Mouse (Mus musculus): Measurements from ENCODE around the gene Sf3b6. TPM values are rescaled to one million over a fixed set of nuclear protein-coding genes. Genes with fewer than 3 reads are reported as not detected.

Sf3b6 gene
- polyA plus RNA-seq, 1 experiment from 2014 or later, result 233 TPM

DNA sequence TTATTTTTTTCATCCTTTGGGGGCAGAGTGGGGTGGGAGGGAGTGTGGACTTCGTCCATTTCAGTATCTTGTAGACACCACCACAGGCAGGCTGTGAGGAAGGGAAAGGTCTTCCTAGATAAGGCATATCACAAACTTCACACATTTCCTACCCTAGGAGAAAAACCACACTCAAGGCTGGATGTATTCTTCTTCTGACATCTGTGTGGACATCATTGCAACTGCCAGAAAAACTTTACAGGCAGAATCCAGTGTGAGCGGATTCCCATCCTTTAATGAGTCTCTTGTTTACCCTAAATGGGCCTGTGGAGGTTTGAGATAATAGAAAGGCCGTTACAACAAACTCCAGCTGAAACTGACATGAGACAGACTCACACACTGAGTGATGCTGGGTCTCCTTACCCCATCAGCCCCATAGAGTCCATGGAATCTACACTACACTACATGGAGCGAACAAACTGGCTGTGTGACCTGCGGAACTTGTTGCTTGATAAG, 55.7 kb downstream of the Sf3b6 start:
- H3K4me1 ChIP-seq (replicated peaks; ENCODE audit: control insufficient read depth, insufficient read depth, low read length), result peaks cover 10% of the 10 kb centered on the region
- no peaks in the 10 kb centered on the region for H3K36me3 ChIP-seq (ENCODE audit: control insufficient read depth, insufficient read depth)
- ATAC-seq, result no peak
- no peak overlapping the region for H3K4me3 ChIP-seq (replicated peaks; ENCODE audit: low read length)
- no peak overlapping the region for H3K4me2 ChIP-seq (ENCODE audit: low read length)
- no peak overlapping the region for H3K27ac ChIP-seq (ENCODE audit: low read length)
- no peak overlapping the region for H3K9ac ChIP-seq (replicated peaks; ENCODE audit: low read depth, low read length)
- no peaks in the 10 kb centered on the region for H3K27me3 ChIP-seq (replicated peaks; ENCODE audit: control insufficient read depth, insufficient read depth, low read length)
- H3K9me3 ChIP-seq (ENCODE audit: control insufficient read depth, low read length), result no peaks in the 10 kb centered on the region
- WGBS, result 76% methylated on average over 5 of the region's 5 CpGs

DNA sequence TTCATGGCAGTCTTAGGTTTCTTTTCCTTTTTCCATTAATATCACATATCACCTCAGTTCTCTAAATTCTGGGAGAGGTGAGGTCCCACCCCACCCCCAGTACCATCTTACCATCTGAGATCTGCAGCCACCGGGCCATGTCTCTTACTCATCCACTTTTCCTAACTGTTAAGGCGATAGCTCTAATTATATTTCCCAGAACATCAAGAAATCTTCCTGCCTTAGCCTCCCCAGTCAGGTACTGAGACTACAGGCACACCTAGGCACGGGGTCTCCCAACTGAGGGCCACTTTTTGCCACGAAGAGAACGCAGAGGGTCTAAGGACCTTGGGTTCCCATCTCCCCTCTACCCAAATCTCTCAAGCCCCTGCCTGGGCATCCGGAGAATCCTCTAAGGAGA, 56.2 kb downstream of the Sf3b6 start:
- peak overlapping the region; percentile 97 for H3K4me2 ChIP-seq (ENCODE audit: low read length)
- no peak overlapping the region for H3K4me3 ChIP-seq (replicated peaks; ENCODE audit: low read length)
- H3K4me1 ChIP-seq (replicated peaks; ENCODE audit: control insufficient read depth, insufficient read depth, low read length), result peaks cover 10% of the 10 kb centered on the region
- WGBS, result 75% methylated on average over 6 of the region's 6 CpGs
- no peaks in the 10 kb centered on the region for H3K9me3 ChIP-seq (ENCODE audit: control insufficient read depth, low read length)
- H3K9ac ChIP-seq (replicated peaks; ENCODE audit: low read depth, low read length), result peak overlapping the region; percentile 63
- H3K27ac ChIP-seq (ENCODE audit: low read length), result no peak overlapping the region
- H3K27me3 ChIP-seq (replicated peaks; ENCODE audit: control insufficient read depth, insufficient read depth, low read length), result no peaks in the 10 kb centered on the region
- ATAC-seq, result no peak
- H3K36me3 ChIP-seq (ENCODE audit: control insufficient read depth, insufficient read depth), result no peaks in the 10 kb centered on the region

- H3K27me3 ChIP-seq (replicated peaks; ENCODE audit: control insufficient read depth, insufficient read depth, low read length), result no peaks in the 10 kb centered on the region
- H3K4me3 ChIP-seq (replicated peaks; ENCODE audit: low read length), result peak within 1 kb of the TSS; percentile 49
- H3K27ac ChIP-seq (ENCODE audit: low read length), result no peak within 1 kb of the TSS
- H3K4me2 ChIP-seq (ENCODE audit: low read length), result peak within 1 kb of the TSS; percentile 97
- H3K4me1 ChIP-seq (replicated peaks; ENCODE audit: control insufficient read depth, insufficient read depth, low read length), result peaks cover 10% of the 10 kb centered on the region
- ATAC-seq, result peak; percentile 87
- peak within 1 kb of the TSS; percentile 63 for H3K9ac ChIP-seq (replicated peaks; ENCODE audit: low read depth, low read length)
- 0 out of 2 replicates have a peak, but pooled peaks cover under 1% of the 10 kb centered on the region for H3K36me3 ChIP-seq (ENCODE audit: control insufficient read depth, insufficient read depth)
- no peaks in the 10 kb centered on the region for H3K9me3 ChIP-seq (ENCODE audit: control insufficient read depth, low read length)
- 2% methylated on average over 24 of the region's 24 CpGs for WGBS
Observed at GRCm38 (mm10) chr12:4874161-4874927, 57.0 kb downstream of the Sf3b6 start, which contains the start of gene Mfsd2b. Gene Mfsd2b (minus strand): TSS chr12:4874359.

GRCm38 (mm10) chr12:4875623-4876022, 58.3 kb downstream of the Sf3b6 start:
- Histone ChIP-seq H3K36me3 (ENCODE audit: control insufficient read depth, insufficient read depth) (0 out of 2 replicates have a peak, but pooled peaks cover 4% of the 10 kb centered on the region), H3K9ac (replicated peaks; ENCODE audit: low read depth, low read length) (no peak overlapping the region), H3K4me1 (replicated peaks; ENCODE audit: control insufficient read depth, insufficient read depth, low read length) (peaks cover 10% of the 10 kb centered on the region), H3K4me2 (ENCODE audit: low read length) (no peak overlapping the region), H3K27ac (ENCODE audit: low read length) (no peak overlapping the region), H3K27me3 (replicated peaks; ENCODE audit: control insufficient read depth, insufficient read depth, low read length) (no peaks in the 10 kb centered on the region), H3K9me3 (ENCODE audit: control insufficient read depth, low read length) (no peaks in the 10 kb centered on the region), H3K4me3 (replicated peaks; ENCODE audit: low read length) (no peak overlapping the region)
- 79% methylated on average over 8 of the region's 8 CpGs for WGBS
- no peak for ATAC-seq

Other genes starting within 250 kb of the Sf3b6 start
- gene Itsn2, start 224.9 kb upstream of the Sf3b6 start, polyA plus RNA-seq (2015; fragmentation: Nextera tagmentation; extraction: Ambion mirVana), result 21.4 and 24.9 TPM in 2 replicates
- gene Gm3625, start 224.6 kb upstream of the Sf3b6 start, polyA plus RNA-seq (2015; fragmentation: Nextera tagmentation; extraction: Ambion mirVana), result not detected in 2 replicates
- gene Fam228a, start 79.1 kb upstream of the Sf3b6 start, polyA plus RNA-seq (2015; fragmentation: Nextera tagmentation; extraction: Ambion mirVana), result 0.73 and 1.0 TPM in 2 replicates
- 11.3 and 12.5 TPM in 2 replicates for gene Pfn4, start 48.5 kb upstream of the Sf3b6 start, polyA plus RNA-seq (2015; fragmentation: Nextera tagmentation; extraction: Ambion mirVana)
- 5.1 and 6.7 TPM in 2 replicates for gene Fam228b, start 48.3 kb upstream of the Sf3b6 start, polyA plus RNA-seq (2015; fragmentation: Nextera tagmentation; extraction: Ambion mirVana)
- 23.7 and 25.5 TPM in 2 replicates for gene Fkbp1b, start 24.0 kb downstream of the Sf3b6 start, polyA plus RNA-seq (2015; fragmentation: Nextera tagmentation; extraction: Ambion mirVana)
- 13.3 and 13.5 TPM in 2 replicates for gene Wdcp, start 25.8 kb downstream of the Sf3b6 start, polyA plus RNA-seq (2015; fragmentation: Nextera tagmentation; extraction: Ambion mirVana)
- gene Mfsd2b, start 56.8 kb downstream of the Sf3b6 start, polyA plus RNA-seq (2015; fragmentation: Nextera tagmentation; extraction: Ambion mirVana), result 0.82 and 1.3 TPM in 2 replicates
- 45.2 and 49.9 TPM in 2 replicates for gene Ubxn2a, start 90.2 kb downstream of the Sf3b6 start, polyA plus RNA-seq (2015; fragmentation: Nextera tagmentation; extraction: Ambion mirVana)
- gene Atad2b, start 99.8 kb downstream of the Sf3b6 start, polyA plus RNA-seq (2015; fragmentation: Nextera tagmentation; extraction: Ambion mirVana), result 10.6 and 11.2 TPM in 2 replicates

Measured in forebrain, embryonic 16.5 days (tissue).